Mouse (Mus musculus): Measurements from ENCODE around the gene Shcbp1l.
"Not testable (repeated sequence)": the region's sequence is repeated elsewhere in the genome, so short reads cannot be mapped to it uniquely, and the experiment has no call there.

- not testable (repeated sequence) for TF ChIP-seq CTCF (conservative IDR thresholded peaks at IDR 0.05; ENCODE audit: low read length); NANOG (IDR thresholded peaks at IDR 0.05; ENCODE audit: borderline replicate concordance, low read length)
These were observed 14.0 kb upstream of the Shcbp1l start for GRCm38 (mm10) chr1:153410915-153411314.

Measured in E14TG2a.4 (cell line).